Mouse (Mus musculus) telencephalon, adult 2 months (tissue): Measurements from ENCODE around the gene Slc17a9.

Experiments used
- DNase-seq: peaks from one replicate; pipeline ENCODE4 v3.0.0-alpha.2; 2011; ENCODE audit warnings: low read depth, low spot score

Gene Slc17a9

DNA sequence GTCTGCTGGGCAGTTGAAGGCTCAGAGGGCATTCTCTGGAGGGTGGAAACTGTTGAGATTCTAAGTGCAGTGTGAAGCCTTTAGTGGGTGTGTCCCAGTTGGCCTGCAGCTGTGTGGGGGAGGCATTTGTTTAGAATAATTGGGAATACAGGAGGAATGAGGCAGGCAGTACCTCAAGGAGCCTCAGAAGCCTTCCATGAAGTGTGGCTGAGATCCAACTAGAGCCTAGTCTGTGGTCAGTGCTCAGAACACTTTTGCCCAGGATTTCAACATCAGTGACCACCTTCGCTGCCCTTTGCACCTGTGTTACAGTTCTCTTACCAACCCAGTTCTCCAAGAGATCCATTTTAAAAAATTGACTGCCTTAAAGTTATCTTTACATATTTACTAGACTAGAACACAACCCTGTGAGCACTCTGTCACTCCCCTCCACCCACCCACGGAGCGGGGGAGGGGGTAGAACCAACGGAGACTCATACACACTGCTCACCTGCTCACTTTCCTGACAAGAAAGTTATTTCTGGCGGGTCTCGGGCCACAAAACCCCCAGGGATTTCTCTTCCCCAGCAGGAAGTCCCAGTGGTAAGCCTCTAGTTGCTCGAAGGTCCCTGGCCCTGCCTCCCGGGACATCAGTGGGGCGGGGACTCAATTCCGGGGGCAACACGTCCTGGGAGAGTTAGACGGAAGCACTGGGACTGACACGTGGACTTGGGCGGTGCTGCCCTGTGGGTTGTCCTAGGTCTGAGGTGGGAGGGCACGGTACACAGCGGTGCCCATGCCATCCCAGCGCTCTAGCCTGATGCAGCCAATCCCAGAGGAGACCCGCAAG is at the start of gene Slc17a9:
Slc17a9 (plus strand) TSS at position 679 of the 829 bp plus-strand sequence.
- DNase-seq, result no peak

DNA sequence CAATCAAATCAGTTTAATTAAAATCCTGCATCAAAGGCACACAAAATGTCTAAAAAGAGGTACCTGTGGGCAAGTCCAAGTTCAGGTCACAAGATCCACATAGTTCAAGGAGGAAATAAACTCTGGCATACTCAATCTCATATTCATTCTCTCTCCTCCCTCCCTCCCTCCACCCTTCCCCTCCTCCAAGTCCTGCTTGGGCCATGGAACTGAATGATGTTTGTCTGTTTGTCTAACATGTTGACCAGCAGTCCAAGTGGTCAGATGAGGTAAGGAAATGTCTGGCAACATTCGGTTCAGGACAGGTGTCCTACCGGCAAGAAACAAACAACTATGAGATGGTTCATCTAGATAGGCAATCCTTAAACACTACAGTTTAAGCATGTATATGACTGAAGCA is 48.4 kb upstream of the Slc17a9 start:
- DNase-seq, result no peak

DNA sequence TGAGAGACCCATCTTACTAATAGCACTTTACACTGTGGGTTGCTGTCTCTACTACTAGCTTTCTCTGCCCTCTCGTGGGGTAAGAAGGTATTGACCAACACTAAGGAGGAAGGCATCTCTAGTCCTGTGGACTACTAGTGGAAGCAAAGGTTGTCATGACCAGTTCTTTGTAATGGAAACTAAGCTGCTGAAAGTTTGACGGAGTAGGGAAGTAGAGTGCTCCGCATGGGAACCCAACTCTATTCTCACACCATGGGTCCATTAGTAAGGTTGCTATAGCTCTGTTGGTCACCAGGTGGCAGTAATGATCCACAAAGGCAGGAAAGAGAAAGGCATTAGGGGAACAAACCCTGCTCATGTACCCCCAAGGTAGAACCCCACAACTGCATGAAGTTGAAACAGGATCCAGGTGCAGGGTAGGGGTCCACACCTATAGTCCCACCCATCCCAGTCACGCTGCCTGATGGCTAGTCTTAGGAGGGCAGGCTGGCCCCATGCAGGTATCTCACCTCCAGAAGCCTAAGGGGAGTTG is 46.4 kb upstream of the Slc17a9 start:
- DNase-seq, result peak; percentile 35

DNA sequence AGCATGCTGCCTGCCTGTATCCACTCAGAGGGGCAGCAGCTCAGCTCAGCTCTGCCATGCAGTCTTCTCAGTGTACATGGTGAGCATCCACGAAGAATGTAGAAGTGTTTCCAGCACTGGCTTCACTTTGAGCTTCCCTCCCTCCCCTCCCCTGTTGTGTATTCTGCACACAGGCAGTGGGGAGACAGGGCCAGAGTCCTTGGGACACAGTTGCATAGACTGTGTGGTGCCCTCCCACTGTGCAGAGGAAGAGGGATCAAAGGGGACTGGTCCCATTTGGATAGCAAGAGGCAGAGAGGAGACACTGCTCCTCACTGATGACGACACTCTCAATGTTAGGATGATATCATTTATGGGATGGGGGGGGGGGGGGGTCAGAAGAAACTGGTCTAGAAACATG is 43.8 kb upstream of the Slc17a9 start:
- no peak for DNase-seq

DNA sequence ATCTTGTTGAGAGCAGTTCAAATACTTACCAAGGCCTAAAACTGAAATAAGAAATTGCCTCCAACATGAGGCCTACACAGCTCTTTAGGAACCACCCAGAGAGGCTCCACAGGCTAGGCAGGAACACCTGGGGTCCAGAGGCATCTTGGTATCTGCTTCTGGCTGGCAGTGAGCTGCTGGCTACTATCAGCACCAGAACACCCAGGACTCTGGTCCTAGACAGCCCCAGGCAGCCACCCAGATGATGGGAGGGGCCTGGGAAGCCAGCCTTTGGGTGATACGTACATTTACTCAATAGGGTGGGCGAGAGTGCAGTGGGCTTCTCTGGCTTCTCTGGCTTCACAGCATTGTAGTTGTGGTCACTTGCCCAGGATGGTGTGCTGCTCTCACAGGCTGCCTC is 41.5 kb upstream of the Slc17a9 start:
- DNase-seq, result no peak

DNA sequence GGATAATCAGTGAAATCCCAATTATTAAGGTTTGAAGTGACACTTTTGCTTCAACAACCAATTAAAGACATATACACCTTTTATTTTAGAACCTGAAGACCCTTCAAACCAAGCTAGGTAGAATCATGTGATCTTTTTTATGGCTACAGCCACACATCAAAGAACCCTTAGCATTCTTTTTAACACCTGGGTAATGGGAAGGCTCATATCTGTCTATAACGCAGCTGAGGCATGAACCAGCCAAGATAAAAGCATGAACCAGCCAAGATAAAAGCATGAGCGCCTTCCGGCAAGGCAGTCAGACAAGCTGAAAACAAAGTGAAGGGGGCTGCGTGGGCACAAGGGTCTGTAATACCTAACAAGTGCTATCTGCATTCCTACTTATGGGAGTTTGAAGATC is 41.0 kb upstream of the Slc17a9 start:
- DNase-seq, result no peak

DNA sequence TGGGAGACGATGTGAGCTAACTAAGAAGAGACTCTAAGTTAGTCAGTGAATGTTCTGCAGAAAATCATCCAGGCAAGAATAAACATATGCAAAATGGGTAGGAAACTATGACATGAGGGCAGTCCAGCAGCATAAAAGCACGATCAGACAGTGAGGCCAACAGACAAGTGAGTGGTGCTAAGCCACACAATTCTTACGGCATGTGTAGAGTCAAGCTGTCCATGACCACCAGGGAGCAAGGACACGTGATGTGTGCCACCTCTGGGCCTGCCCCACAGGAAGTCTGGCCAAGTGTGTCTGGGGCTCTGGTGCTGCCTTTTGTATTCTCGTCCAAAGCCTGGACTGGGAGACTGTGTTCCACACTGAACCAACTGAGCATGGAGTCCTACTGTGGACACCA is 35.2 kb upstream of the Slc17a9 start:
- no peak for DNase-seq

DNA sequence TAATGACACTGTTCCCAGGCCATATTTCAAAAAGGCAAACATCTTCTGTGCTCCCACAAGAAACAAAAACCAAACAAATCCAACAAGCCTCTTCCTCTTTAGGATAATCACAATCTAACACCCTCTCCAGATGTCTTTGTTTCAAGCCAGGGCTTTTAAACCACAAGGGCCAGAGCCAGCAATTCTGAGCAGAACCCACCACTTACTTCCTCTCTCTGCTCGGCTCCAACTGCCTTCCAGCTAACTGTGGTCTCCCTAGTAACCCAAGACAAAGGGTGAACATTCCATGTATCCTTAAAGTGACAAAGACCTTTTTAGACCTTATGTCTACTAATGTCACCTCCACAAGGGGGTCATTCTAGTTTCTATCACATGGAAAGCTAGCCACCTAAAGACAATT is 32.4 kb upstream of the Slc17a9 start:
- DNase-seq, result no peak

DNA sequence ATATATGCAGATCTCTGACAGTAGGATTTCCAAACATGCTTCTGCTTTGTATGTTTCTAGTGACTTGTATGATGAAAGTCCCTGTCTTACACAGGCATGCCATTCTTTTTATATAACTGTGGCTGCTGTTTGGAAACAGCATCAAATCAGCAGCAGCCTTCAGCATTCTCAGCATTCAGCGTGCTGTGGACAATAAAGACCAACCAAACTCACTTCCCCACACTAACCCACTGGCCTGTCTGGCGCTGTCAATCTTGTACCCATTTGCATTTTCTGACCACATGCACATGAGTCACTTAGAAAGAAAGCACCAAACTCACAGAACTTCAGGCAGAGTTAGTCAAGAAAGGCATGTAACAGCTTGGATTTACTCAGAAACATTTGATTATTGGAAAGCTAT is 29.9 kb upstream of the Slc17a9 start:
- DNase-seq, result no peak

DNA sequence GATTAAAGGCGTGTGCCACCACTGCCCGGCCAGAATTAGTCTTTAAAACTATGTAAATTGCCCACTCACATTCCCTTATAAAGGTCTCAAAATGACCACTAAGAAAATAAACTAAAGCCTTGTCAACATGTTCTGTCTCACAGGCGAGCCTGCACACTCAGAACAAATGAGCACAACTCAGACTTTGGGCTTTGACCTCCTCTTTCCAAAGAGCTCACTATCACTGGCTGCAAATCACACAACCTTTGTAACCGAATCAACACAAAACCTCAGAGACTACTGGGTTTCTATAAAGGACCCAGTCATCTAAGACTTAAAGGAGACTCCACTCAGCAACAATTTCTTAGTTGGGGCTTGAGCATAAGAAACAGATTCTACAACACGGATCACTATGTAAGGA is 24.6 kb upstream of the Slc17a9 start:
- DNase-seq, result no peak

DNA sequence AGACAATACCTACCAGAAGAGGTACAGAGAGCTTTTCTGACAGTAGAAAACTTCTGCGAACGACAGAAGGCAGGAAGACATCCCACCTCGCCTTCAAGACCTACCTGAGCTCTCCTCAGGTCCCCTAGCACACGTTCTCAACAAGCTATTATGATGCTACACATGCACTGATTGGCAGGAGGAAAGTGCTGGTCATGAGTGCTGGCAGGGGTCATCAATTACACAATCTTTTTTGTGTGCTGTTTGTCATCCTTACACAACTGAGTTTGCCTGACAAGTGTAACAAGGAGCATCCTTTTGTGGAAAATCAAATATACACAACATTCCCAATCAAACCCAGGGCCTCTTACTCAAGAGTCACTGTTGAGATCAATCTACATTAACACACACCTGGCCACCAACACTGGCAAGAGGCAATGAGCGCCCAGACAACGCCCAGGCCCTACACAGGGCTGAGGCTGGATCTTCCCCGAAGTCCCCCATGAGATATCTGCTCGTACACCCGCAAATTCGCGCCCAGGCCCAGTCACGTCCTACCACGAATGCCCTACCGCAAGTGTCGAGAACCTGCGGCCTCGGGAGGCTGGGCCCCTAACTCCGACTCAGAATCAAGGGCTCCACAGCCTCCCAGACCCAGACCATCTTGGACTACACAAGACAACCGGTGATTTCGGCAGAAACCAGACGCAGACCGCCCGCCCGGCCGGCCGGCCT is 23.9 kb upstream of the Slc17a9 start:
- no peak for DNase-seq

DNA sequence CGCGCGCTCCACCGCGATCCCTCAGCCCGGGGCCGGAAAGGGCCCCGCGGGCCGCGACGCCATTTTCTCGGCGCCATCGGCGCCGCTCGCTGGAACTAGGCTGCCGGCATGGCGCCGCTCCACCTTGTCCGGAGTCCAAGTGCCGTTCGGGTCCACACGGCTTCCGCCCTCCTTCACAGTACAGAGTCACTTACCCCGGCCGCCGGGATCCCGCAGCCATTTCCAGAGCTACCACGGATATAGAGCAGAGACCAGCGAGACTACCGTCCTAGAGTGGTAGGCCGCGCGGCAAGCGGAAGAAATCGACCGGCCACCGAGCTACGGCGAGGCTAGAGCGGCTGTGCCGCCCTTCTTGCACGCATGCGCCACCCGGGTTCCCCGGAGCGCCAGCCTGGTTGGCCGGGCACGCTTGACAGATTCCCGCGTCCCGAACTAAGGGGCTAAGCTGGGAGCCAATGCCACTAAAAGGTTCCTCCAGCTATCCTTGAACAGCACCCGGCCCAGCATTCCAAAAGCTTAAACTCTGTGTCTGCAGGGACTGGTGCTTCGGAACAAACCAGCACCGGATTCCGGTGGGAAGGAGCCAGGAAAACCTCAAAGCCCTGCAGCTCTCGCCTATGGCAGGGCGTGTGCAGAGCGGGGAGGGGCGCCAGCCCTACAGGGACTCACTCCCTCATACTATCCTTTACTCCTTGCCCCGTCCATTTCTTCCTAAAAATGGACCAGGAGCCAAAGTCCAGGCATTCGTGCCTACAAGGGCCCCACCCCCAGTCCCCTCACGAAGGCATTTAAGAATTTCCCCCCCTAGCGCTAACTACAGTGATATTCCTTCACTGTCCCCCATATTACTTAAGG is 23.1 kb upstream of the Slc17a9 start:
- DNase-seq, result peak; percentile 88

DNA sequence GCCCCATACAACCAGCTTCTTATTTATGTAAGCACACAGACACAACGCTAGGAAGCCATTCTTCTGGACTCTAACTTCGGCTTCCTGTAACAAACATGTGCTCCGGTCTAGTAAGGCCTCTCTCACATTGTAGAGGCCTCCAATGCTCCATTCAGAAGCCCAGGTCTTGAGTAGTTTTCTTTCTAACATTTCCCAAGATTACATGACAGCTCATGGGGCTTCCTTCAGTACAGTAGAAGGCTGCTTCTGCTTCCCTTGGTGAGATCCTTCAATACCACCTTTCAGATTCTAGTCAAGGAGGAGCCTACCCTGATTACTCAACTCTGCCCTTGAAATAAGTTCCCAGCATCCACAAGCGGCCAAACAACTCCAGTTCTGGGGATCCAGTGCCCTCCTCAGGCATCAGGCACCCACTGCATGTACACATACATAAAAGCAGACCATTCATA is 22.3 kb upstream of the Slc17a9 start:
- no peak for DNase-seq

DNA sequence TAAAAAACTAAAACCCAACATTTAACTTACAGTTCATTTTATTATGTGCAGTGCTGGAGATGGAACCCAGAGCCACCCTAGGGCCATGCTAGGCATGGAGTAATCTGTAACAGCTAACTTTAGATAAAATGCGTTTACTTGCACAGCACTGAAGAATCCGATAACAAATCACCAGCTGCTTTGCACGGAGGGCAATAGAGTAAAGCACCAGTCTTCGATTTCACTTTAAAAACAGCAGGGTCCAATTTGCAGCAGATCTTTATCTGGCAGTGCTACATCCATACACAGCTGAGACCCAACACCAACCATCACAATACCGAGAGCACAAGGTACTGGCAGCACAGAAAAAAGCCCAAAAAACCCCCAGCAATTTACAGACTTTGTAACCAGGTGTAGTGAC is 21.9 kb upstream of the Slc17a9 start:
- DNase-seq, result no peak

DNA sequence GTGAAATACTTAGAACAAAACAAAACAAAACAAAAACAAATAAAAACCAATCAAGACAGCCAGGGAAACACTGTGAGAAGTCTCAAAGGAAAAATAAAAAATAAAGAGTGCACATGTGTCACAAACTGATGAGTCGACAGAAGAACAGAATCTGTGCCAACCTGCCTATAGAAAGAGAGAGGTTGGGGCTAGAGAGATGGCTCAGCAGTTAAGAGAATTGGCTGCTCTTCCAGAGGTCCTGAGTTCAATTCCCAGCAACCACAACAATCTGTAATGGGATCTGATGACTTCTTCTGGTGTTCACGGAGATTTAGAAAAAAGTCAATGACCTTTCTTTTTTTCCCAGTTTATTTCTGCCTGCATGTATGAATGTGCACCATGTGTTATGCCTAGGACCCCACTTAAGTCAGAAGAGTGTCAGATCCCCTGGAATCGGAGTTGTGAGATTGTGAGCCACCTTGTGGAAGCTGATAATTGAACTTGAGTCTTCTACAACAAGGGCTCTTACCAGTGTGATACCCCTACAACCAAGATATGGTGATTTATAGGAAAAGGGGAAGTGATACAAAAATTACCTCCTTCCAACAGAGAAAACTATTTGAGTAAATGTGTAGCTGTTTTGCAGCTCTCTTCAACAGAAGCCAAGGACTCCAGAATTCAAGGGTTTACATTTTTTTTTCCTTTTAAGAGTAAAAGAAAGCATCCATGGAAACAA is 21.3 kb upstream of the Slc17a9 start:
- no peak for DNase-seq

DNA sequence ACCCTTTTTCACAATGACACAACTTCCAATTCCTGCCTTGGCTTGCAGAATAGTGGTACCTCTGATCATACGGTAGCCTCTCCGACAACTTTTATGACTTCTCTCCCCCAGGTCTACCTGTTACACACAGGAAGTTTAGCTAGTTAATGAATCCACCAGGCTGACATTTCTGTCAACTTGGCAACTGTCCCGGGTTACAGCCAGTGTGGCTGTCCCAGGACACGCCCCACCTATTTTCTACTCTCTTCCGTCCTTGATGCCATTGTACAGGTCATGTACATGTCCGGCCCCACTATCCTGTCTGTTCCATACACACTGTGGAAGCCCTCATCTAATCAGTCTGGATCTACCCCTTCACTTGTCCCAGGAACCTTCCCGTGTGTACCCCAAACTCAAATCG is 20.5 kb upstream of the Slc17a9 start:
- no peak for DNase-seq

DNA sequence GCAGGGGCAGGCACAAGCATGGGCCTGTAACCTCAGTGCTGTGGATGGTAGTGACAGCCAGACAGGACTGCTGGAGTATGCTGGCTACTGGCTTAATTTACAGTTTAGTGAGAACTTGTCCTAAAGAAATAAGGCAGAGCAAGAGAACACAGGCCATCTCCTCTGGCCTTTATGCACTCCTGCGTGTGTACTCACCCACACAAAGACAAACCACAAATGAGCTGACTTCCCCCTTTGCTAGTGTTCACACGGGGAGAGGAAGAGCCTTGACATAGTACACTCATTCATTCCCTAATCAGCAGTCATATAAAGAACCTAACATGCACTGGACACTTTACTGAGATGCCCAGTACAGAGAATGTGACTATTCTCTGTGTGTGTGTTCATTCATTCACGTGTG is 20.0 kb upstream of the Slc17a9 start:
- DNase-seq, result no peak

DNA sequence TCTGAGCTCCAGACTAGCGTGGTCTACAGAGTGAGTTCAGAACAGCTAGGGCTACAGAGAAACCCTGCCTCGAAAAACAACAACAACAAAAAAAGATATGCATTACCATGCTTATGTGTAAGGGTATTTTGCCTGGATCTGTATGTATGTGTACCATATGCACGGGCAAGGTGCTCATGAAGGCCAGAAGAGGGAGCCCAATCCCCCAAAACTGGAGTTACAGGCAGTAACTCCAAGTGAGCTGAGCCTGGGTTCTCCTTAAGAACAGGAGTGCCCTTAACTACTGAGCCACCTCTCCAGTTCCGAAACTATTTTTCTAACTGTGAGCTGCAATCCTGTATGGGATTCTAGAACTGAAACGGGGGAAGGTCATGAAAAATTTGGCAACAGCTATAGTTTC is 19.1 kb upstream of the Slc17a9 start:
- no peak for DNase-seq

DNA sequence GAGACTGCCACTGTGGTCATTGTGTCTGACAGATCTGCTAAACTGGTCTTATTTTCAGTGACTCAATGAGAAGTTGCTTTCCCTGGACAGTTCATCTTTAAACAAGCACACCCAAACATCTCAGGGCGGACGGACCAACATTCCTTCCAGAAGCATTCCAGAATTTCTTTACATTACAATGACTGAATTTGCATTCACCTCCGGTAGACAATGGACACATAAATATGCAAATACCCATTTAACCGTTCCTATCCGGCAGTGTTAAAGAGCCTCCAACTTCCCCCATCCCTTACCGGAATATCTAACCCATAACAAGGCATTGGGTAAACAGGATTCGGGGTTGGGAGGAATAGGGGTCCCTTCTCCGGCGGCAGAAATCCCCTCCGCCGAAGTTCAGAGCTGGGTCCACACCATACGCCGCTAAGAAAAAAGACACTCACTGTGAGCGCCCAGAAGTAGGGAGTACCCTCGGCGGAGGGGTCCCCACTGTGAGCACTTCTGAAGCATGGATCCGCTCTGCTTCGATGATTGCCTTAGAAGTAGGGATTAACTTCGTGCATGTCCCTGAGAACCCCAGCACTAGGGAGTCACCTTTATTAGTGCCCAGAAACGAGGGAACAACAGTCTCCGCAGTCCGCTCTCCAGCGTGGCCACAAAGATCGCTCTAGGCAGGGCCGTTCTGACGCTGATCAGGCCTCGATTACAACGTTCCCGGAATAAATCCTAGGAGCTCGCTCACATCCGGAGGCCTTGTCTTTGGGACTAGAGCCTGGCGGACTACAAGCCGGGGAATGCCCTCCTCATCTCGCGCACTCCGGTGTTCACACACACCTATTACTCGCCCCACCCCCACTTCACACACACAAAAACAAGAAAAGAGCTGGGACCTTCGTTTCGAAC is 15.8 kb upstream of the Slc17a9 start:
- DNase-seq, result no peak

DNA sequence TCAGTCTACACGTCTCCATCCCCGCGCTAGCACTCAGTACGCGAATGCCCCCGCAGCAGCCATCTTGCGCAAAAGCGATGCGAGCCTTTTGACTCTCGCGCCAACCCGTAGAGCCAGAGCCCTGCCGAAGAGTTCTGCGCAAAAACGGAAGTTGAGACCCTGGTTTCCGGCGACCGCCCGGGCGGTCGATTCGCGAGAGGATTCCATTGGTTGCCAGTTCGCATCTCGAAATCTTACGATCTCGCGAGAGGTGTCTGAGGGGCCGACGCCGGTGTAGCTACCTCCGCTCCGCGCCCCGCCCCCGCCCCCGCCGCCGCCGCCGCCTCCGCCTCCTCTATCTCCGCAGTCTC is 15.2 kb upstream of the Slc17a9 start, which contains the start of the genes Dido1 and Gid8:
Dido1 (minus strand) TSS at position 77 of the 350 bp plus-strand sequence.
Gid8 (plus strand) TSS at position 195 of the 350 bp plus-strand sequence.
- peak; percentile 99 for DNase-seq
